Mouse (Mus musculus) lung, postnatal 10 days (tissue): ENCODE measurements at regions not wholly inside any gene's neighbourhood (a gene's known extent, or its start where the extent isn't known, plus 50 kb on each side); places are given as distances from the start of the nearest gene placed in this dataset.

Experiments
- DNase-seq: peaks from one replicate; pipeline ENCODE4 v3.0.0; 2021

GRCm38 (mm10) chr14:79852683-79853082, 81.6 kb upstream of the Pcdh8 start:
- DNase-seq: no peak

DNA sequence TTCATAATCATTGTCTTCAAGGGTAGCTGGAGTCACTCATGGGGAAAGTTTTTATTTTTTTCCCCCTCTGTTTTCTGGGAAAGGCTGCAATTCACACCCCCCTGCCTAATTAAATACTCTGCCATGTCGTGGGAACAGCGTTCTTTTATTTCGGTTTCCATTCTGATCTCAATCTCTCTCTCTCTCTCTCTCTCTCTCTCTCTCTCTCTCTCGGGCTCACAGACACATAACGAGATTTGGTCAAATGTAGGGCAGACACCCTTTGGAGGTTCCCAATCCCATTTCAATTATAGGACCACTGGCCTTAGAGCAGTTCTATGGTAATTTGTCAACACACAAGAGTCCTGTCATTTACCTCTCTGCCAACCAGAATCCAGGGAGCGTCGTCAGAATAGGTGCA, 80.7 kb upstream of the Pcdh8 start:
- no peak for DNase-seq

DNA sequence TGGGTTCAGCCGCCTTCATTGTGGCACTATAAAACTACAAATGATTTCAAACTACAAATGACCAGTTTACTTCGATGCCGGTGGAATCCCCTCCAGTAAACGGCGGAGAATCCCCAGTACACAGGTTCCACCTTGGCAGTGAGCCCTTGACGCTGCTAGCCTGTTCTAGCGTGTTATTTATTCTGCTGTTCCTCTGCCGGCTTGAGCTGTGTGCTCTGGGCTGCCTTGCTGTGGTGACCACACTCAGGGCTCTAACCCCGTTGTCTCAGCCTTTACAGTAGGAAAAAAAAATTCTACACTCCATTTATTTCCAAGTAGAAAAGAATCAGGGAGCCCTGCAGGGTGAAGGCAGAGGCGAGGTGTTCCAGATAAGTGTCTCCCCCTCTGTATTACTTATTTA, 80.1 kb upstream of the Pcdh8 start:
- DNase-seq: no peak

GRCm38 (mm10) chr14:79849617-79850435, 78.7 kb upstream of the Pcdh8 start:
- DNase-seq: no peak

DNA sequence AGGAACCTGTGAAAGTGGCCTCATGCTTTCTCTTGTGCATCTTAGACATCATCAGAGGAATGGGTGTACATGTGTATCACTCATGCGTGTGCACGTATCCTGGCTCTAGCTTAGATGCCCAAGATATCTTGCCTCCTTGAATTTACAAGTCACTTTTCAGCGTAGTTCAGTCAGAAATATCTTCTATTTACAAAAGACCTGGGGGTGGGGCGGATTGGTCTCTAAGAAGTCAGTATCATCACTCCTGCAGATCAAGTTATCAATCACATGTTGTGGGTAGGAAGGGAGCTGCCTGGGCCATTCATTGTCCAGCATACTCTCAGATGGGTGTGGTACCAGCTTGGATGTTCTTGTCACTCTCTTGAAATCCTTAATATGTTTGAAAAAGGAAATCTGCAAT, 77.0 kb upstream of the Pcdh8 start:
- DNase-seq: no peak

- no peak for DNase-seq
Observed at GRCm38 (mm10) chr14:79844306-79844705, 73.2 kb upstream of the Pcdh8 start.

GRCm38 (mm10) chr14:79843135-79843550, 72.0 kb upstream of the Pcdh8 start:
- peak; percentile 32 for DNase-seq

- DNase-seq: no peak
Observed at GRCm38 (mm10) chr14:79842734-79843133, 71.6 kb upstream of the Pcdh8 start.

GRCm38 (mm10) chr14:79837101-79837500, 66.0 kb upstream of the Pcdh8 start:
- DNase-seq: no peak

DNA sequence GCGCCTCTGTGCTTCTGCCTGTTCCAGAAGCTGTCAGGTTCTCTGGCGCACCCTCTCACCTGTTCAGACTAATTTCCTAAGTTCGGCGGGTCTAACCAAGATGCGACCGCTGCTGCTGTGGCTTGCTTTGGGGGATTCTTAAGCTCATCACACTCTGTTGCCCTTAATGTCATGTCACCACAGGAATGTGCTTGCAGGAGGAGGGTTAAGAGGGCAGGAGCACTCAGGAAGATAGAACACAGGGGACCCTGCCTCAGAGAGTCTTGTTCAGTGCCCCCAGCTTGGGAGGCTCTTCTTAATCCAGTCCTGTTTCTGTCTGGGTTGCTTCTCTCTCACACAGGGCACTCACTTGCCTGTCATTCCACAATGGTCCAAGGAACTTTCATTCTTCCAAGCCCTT, 65.1 kb upstream of the Pcdh8 start:
- DNase-seq: no peak

GRCm38 (mm10) chr14:79824670-79825446, 53.7 kb upstream of the Pcdh8 start:
- DNase-seq: no peak

GRCm38 (mm10) chr14:79822453-79823117, 51.5 kb upstream of the Pcdh8 start:
- no peak for DNase-seq

DNA sequence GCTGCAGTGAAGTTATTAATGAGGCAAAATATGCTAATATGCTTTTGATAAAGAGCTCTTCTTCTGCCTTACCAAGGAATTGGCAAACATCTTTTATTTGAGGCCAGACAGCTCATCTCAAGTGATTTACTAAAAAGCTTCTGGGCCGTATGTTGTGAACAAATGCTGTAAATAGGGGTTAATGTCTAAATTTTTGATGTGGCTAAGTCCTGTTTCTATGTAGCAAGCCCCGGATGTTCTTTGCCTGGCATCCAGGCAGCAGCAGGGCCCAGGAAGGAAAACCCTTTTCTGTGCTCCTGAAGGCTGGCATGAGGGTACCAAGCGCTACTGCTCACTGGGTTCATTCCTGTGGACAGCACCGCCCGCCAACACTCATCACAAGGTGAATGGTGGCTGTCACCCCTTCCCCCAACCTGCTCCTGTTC, 50.9 kb upstream of the Pcdh8 start:
- no peak for DNase-seq

DNA sequence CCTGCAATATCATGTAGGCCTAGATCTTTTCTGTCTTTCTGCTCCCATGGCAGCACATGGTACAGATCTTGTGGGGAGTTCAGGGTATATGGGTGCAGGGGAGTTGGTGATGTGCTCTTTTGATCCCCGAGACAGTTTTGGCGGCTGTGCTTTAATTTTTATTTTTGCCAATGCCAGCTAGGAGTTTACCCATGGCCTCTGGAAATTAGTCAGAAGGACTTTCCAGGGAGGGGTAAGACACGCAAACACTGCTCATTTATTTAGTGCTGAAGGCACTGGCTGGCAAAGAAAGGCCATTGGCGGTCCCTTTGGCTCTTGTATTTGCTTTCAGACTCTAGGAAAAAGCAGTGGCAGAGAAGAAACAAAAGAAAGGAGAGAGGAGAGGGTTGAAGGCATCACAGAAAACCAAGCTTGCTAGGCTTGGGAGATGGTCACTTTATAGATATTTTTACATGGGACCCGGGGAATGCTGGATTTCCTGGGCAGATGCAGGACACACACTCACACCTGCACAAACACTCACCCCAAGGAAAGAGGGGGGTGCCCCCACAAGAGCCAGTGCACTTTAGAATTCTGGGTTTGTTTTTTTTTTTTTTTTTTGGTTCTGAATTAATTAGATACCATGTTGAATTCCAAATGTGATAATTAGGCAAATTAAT, 50.4 kb upstream of the Pcdh8 start:
- no peak for DNase-seq
